Mouse (Mus musculus) thymus, adult 2 months (tissue): ENCODE data around the gene Tuba3b. TPM values are rescaled to one million over a fixed set of nuclear protein-coding genes. Genes with fewer than 3 reads are reported as not detected.

Experiments used
- DNase-seq: peaks from one replicate; pipeline ENCODE4 v3.0.0; 2021
- H3K27ac ChIP-seq: fragments of 200-500 bp; 2 replicates; pipeline ENCODE4 v1.5.1; 2012; ENCODE audit warnings: low read length, control low read depth; ENCODE audit not compliant: control insufficient read depth, insufficient read depth
- H3K27me3 ChIP-seq: fragments of 200-500 bp; 2 replicates; pipeline ENCODE4 v1.6.1; 2012; ENCODE audit warnings: mild to moderate bottlenecking, low read length, moderate library complexity, mixed read lengths; ENCODE audit not compliant: control insufficient read depth, insufficient read depth
- H3K36me3 ChIP-seq: fragments of 200-500 bp; 2 replicates; pipeline ENCODE4 v1.6.1; 2012; ENCODE audit warnings: mild to moderate bottlenecking, low read length, moderate library complexity; ENCODE audit not compliant: control insufficient read depth, insufficient read depth
- H3K4me1 ChIP-seq: fragments of 200-500 bp; replicated peaks from 2 replicates; pipeline ENCODE4 v1.6.1; 2012; ENCODE audit warnings: low read length; ENCODE audit not compliant: control insufficient read depth, insufficient read depth
- H3K4me3 ChIP-seq: fragments of 200-500 bp; 2 replicates; pipeline ENCODE4 v1.5.1; 2012; ENCODE audit warnings: mild to moderate bottlenecking, low read length, control low read depth, moderate library complexity; ENCODE audit not compliant: control insufficient read depth, insufficient read depth
- CTCF ChIP-seq: fragments of 200-500 bp; IDR thresholded peaks from 2 replicates; pipeline ENCODE4 v1.5.1; 2012; ENCODE audit warnings: mild to moderate bottlenecking, control low read depth, low read length, moderate library complexity, borderline replicate concordance; ENCODE audit not compliant: control insufficient read depth, poor library complexity, insufficient read depth; ENCODE audit errors: extremely low read depth
- POLR2A ChIP-seq: fragments of 200-500 bp; IDR thresholded peaks from 2 replicates; pipeline ENCODE4 v1.6.1; 2012; ENCODE audit warnings: mild to moderate bottlenecking, low read length, control low read depth, moderate library complexity; ENCODE audit not compliant: control insufficient read depth, poor library complexity, insufficient read depth; ENCODE audit errors: extremely low read depth
- WGBS: fragments of 180-500 bp; shearing (Covaris S2); methylation state at CpG from one replicate; pipeline ENCODE4 v1.1.7; 2018; 5-methylcytosine and 5-hydroxymethylcytosine counted together
- polyA plus RNA-seq: library from polyadenylated mRNA; depleted of rRNA; stranded (reverse); fragments of >200 nt; gene quantifications from 2 replicates; pipeline ENCODE4 v1.2.3, GENCODE M21; 2012

Tuba3b gene
- polyA plus RNA-seq, 1 experiment = 0.61 TPM

- Histone ChIP-seq H3K27ac (no peak overlapping the region), H3K36me3 (no peaks in the 10 kb centered on the region), H3K4me1 (peaks cover 2% of the 10 kb centered on the region; the same call in 1 of the 2 replicates), H3K4me3 (no peak overlapping the region), H3K27me3 (no peaks in the 10 kb centered on the region)
- no peak for TF ChIP-seq POLR2A
- TF ChIP-seq CTCF = no peak
- DNase-seq = no peak
- WGBS = 94% methylated on average over 4 of the region's 4 CpGs
Measured at GRCm38 (mm10) chr6:145607746-145608145, 7.8 kb upstream of the Tuba3b start.

- Histone ChIP-seq H3K4me3 (no peak overlapping the region), H3K4me1 (peaks cover 2% of the 10 kb centered on the region; the same call in 1 of the 2 replicates), H3K36me3 (no peaks in the 10 kb centered on the region), H3K27ac (no peak overlapping the region), H3K27me3 (no peaks in the 10 kb centered on the region)
- 97% methylated on average over 5 of the region's 5 CpGs for WGBS
- TF ChIP-seq CTCF = no peak
- TF ChIP-seq POLR2A = no peak
- DNase-seq = no peak
Measured at GRCm38 (mm10) chr6:145608693-145609092, 6.9 kb upstream of the Tuba3b start.

DNA sequence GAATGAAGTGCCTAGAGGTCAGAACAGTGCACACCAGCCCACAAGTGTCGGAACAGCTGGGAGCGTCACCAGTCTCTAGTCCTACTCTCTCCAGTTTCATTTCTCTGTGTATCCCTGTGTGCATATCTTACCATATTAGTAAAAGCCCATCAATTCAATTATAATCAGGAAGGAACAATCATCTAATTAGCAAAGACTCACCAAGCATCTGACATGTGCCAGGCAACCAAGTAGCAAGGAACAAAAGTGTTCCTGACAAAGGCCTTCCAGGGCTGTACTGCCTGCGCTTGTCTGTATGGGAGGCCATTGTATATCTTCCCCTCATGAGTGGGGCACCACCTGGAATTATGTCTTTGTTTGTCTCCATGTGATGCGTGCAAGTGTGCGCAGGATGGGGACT, 4.7 kb upstream of the Tuba3b start:
- WGBS = 99% methylated on average over 5 of the region's 5 CpGs
- TF ChIP-seq CTCF (no peak), POLR2A (no peak)
- no peak overlapping the region for H3K27ac ChIP-seq
- 0 out of 2 replicates have a peak, but pooled peaks cover under 1% of the 10 kb centered on the region for H3K4me1 ChIP-seq
- DNase-seq = no peak
- H3K36me3 ChIP-seq = no peaks in the 10 kb centered on the region
- no peak overlapping the region for H3K4me3 ChIP-seq
- no peaks in the 10 kb centered on the region for H3K27me3 ChIP-seq

DNA sequence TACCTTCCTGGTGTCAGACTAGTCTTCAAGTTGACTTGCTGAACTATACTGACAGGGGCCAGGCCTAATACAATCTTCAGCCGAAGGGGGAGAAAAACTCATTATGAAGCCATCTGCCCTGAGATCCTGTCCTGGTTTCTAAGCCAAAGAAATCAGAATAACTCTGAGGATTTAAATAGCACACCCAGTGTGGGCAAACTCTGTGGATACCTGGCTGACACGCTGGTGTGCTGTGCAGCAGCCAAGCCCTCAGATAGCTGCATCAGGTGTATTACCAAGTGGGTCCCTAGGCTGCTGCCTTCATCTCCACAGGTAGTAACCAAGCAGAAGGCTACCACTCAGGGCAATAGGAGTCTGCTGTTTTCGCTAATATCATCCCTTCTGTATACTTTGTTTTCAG, 2.9 kb upstream of the Tuba3b start:
- no peaks in the 10 kb centered on the region for H3K27me3 ChIP-seq
- peaks cover 5% of the 10 kb centered on the region; the same call in 1 of the 2 replicates for H3K4me1 ChIP-seq
- 96% methylated on average over 3 of the region's 3 CpGs for WGBS
- H3K36me3 ChIP-seq = no peaks in the 10 kb centered on the region
- no peak for DNase-seq
- no peak overlapping the region for H3K27ac ChIP-seq
- no peak overlapping the region for H3K4me3 ChIP-seq
- TF ChIP-seq CTCF = no peak
- no peak for TF ChIP-seq POLR2A

GRCm38 (mm10) chr6:145614219-145614618, 1.3 kb upstream of the Tuba3b start, which contains the start of gene Lmntd1:
TSS of gene Lmntd1 (minus strand) at chr6:145614319.
- H3K27me3 ChIP-seq = no peaks in the 10 kb centered on the region
- WGBS = 88% methylated on average over 7 of the region's 7 CpGs
- no peaks in the 10 kb centered on the region for H3K36me3 ChIP-seq
- no peak for DNase-seq
- H3K27ac ChIP-seq = no peak within 1 kb of the TSS
- no peak within 1 kb of the TSS for H3K4me3 ChIP-seq
- peaks cover 5% of the 10 kb centered on the region; the same call in 1 of the 2 replicates for H3K4me1 ChIP-seq
- TF ChIP-seq CTCF = no peak
- TF ChIP-seq POLR2A = no peak

- WGBS = 59% methylated on average over 5 of the region's 5 CpGs
Measured at GRCm38 (mm10) chr6:145616402-145617229, 1.1 kb downstream of the Tuba3b start.

More at GRCm38 (mm10) chr6:145616402-145617229, 1.1 kb downstream of the Tuba3b start:
- no peak overlapping the region for H3K4me3 ChIP-seq
- no peaks in the 10 kb centered on the region for H3K27me3 ChIP-seq
- H3K36me3 ChIP-seq = no peaks in the 10 kb centered on the region
- H3K4me1 ChIP-seq = peaks cover 5% of the 10 kb centered on the region; the same call in 1 of the 2 replicates
- TF ChIP-seq POLR2A (no peak), CTCF (no peak)
- no peak for DNase-seq
- H3K27ac ChIP-seq = no peak overlapping the region
